Mouse (Mus musculus): ENCODE data around the gene Clec4d.

GRCm38 (mm10) chr6:123258946-123259345 is 3.0 kb upstream of the Clec4d start:
- TF ChIP-seq POU5F1 (IDR thresholded peaks at IDR 0.05; ENCODE audit: borderline replicate concordance, low read length) (no peak), CTCF (conservative IDR thresholded peaks at IDR 0.05; ENCODE audit: low read length) (no peak)
